Mouse (Mus musculus) small intestine, adult 2 months (tissue): ENCODE measurements around the gene Enc1.

ENCODE experiments used
- CTCF ChIP-seq: fragments of 200-500 bp; IDR thresholded peaks from 2 replicates; pipeline ENCODE4 v1.5.1; 2012; ENCODE audit warnings: low read depth, mild to moderate bottlenecking, control low read depth, inconsistent platforms, low read length, moderate library complexity, mixed read lengths; ENCODE audit not compliant: insufficient replicate concordance, insufficient read length; ENCODE audit errors: extremely low read depth
- POLR2A ChIP-seq: fragments of 200-500 bp; IDR thresholded peaks from 2 replicates; pipeline ENCODE4 v1.6.1; 2012; ENCODE audit warnings: low read depth, mild to moderate bottlenecking, control low read depth, inconsistent platforms, low read length, moderate library complexity

- TF ChIP-seq CTCF, result no peak
- TF ChIP-seq POLR2A, result no peak
These were observed 50.4 kb downstream of the Enc1 start for GRCm38 (mm10) chr13:97291354-97291753.
